Mouse (Mus musculus) C2C12 (cell line): Measurements from ENCODE around the gene Zic2. TPM values are rescaled to one million over a fixed set of nuclear protein-coding genes. Genes with fewer than 3 reads are reported as not detected.

Experiments
- H3K27me3 ChIP-seq: one replicate; pipeline ENCODE4 v1.6.1; 2011; ENCODE audit not compliant: control insufficient read depth, insufficient read depth, insufficient read length
- H3K36me3 ChIP-seq: one replicate; pipeline ENCODE4 v1.6.1; 2011; ENCODE audit not compliant: control insufficient read depth, insufficient read depth
- H3K4me3 ChIP-seq: one replicate; pipeline ENCODE4 v1.5.1; 2011; ENCODE audit warnings: mild to moderate bottlenecking, control low read depth; ENCODE audit not compliant: poor library complexity, insufficient read depth, severe bottlenecking
- H3K79me2 ChIP-seq: one replicate; pipeline ENCODE4 v1.6.1; 2011; ENCODE audit not compliant: control insufficient read depth, insufficient read depth
- H3K79me3 ChIP-seq: one replicate; pipeline ENCODE4 v1.6.1; 2011; ENCODE audit warnings: low read depth, control low read depth
- H3ac ChIP-seq: one replicate; pipeline ENCODE3; 2011; ENCODE audit warnings: low read depth; ENCODE audit not compliant: control insufficient read depth, insufficient read length
- CEBPB ChIP-seq: IDR thresholded peaks from one replicate; pipeline ENCODE4 v1.6.1; 2011; ENCODE audit warnings: low read depth, mild to moderate bottlenecking, control low read depth, moderate library complexity
- CTCF ChIP-seq: IDR thresholded peaks from one replicate; pipeline ENCODE4 v1.5.1; 2011; ENCODE audit not compliant: control insufficient read depth, insufficient read depth, insufficient read length
- FOSL1 ChIP-seq: IDR thresholded peaks from one replicate; pipeline ENCODE4 v1.8.0; 2011; ENCODE audit warnings: mild to moderate bottlenecking, low read length; ENCODE audit not compliant: poor library complexity, insufficient read depth, severe bottlenecking
- MAX ChIP-seq: IDR thresholded peaks from one replicate; pipeline ENCODE4 v1.6.1; 2011; ENCODE audit warnings: mild to moderate bottlenecking, control low read depth
- MYOD1 ChIP-seq: IDR thresholded peaks from one replicate; pipeline ENCODE4 v1.6.1; 2011; ENCODE audit warnings: low read depth; ENCODE audit not compliant: control insufficient read depth, insufficient read length
- MYOG ChIP-seq: IDR thresholded peaks from one replicate; pipeline ENCODE4 v1.6.1; 2011; ENCODE audit not compliant: control insufficient read depth, insufficient read length; ENCODE audit errors: extremely low read depth
- USF1 ChIP-seq: IDR thresholded peaks from one replicate; pipeline ENCODE4 v1.6.1; 2011; ENCODE audit warnings: low read depth, mild to moderate bottlenecking, control low read depth, moderate library complexity
- polyA plus RNA-seq: library from polyadenylated mRNA; unstranded; fragments of >200 nt; fragmentation: generic; extraction: Trizol; gene quantifications from one replicate; pipeline ENCODE4 v1.2.1, GENCODE M21; 2012; ENCODE audit warnings: missing spikeins

Gene Zic2
- polyA plus RNA-seq, 1 experiment, result 2.5 TPM

DNA sequence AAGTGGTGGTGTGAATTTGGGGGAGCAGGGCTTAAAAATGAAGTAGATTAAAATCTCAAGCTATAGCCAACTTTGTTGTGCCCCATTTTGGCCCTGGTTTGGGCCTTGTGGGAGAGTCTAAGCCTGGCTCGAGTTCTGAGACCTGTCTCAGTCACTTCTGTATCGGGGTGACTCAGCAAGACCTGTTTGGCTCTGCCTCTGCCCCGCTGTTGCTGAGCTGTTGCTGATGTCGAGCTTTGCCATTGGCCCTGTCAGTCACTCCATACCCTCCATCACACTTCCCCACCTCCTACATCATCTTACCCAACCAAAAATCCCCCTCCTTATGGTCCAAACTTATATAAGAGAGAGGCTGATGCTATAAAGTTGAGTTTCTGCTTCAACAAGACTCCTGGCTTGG lies 53.2 kb downstream of the Zic2 start:
- Histone ChIP-seq H3K79me2 (no peaks in the 10 kb centered on the region), H3K79me3 (no peaks in the 10 kb centered on the region), H3K36me3 (no peaks in the 10 kb centered on the region), H3K4me3 (no peak overlapping the region), H3K27me3 (no peaks in the 10 kb centered on the region), H3ac (no peak overlapping the region)
- no peak for TF ChIP-seq MYOD1
- no peak for TF ChIP-seq FOSL1
- no peak for TF ChIP-seq USF1
- TF ChIP-seq CTCF, result no peak
- TF ChIP-seq CEBPB, result no peak
- no peak for TF ChIP-seq MYOG
- TF ChIP-seq MAX, result no peak

Other genes starting within 250 kb of the Zic2 start
- not detected for gene Gm5089, start 24.3 kb upstream of the Zic2 start, polyA plus RNA-seq
- gene Zic5, start 9.8 kb upstream of the Zic2 start, polyA plus RNA-seq, result 0.76 TPM
- gene Gm10837, start 15.2 kb downstream of the Zic2 start, polyA plus RNA-seq, result not detected
- 10.3 TPM for gene Pcca, start 58.9 kb downstream of the Zic2 start, polyA plus RNA-seq